Mouse (Mus musculus): ENCODE data around the gene Vsir.

- no peak for TF ChIP-seq CTCF (conservative IDR thresholded peaks at IDR 0.05; ENCODE audit: low read length)
- TF ChIP-seq NANOG (IDR thresholded peaks at IDR 0.05; ENCODE audit: borderline replicate concordance, low read length): no peak
- no peak for TF ChIP-seq POU5F1 (IDR thresholded peaks at IDR 0.05; ENCODE audit: borderline replicate concordance, low read length)
Measured at GRCm38 (mm10) chr10:60334583-60334982, 12.1 kb upstream of the Vsir start.

All from E14TG2a.4 (cell line).